In the genomic region with DNA sequence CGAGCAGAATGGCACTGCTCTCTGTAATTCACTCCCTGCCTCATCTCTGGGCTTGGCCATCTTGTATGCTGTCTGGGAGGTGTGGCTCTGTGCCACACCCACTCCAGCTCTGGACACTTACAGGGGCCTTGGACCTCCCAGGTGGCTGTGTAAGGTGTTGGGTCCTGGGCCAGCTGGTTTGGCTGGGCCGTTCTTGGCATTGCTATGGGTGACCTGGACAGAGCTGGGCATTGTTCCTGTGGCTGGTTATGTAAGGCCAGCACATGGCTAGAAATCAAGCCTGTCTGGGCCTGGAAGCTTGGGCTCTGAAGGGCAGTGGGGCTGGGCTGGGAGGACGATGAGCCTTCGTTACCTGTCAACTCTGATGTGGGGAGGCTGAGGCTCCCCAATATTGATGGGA, we compare ENCODE assay signal across 13 mouse cellular contexts. TPM values are rescaled to one million over a fixed set of nuclear protein-coding genes. Genes with fewer than 3 reads are reported as not detected.
DNase-seq lines count a peak whose midpoint lies in the region; ATAC-seq and TF ChIP-seq lines count a peak whose summit lies in the region.
"Had no signal": no experiment of that assay in that cellular context is flagged by ENCODE, and none has a peak within 500 bp of the region (broad histone marks: within the 10 kb centered on the region; RNA-seq: fewer than 3 reads in every experiment).

No protein-coding gene starts in this region.

- H3K4me1 ChIP-seq in kidney, adult 2 months (ENCODE audit: control insufficient read depth, insufficient read depth, low read length) = no peaks in the 10 kb centered on the region
- peaks cover 13% of the 10 kb centered on the region for H3K4me1 ChIP-seq in midbrain, embryonic 13.5 days (replicated peaks)
- peaks cover 15% of the 10 kb centered on the region for H3K4me1 ChIP-seq in hindbrain, embryonic 12.5 days

- no peak overlapping the region for H3K4me3 ChIP-seq in kidney, adult 2 months (ENCODE audit: insufficient read depth, low read depth, low read length)
- no peak overlapping the region for H3K4me3 ChIP-seq in midbrain, embryonic 13.5 days (replicated peaks)
- no peak overlapping the region for H3K4me3 ChIP-seq in hindbrain, embryonic 12.5 days
- H3K4me3 ChIP-seq: erythroblast, embryonic 14.5 days; liver, embryonic 12.5 days; midbrain, embryonic 10.5 days had no signal

- no peak for TF ChIP-seq CTCF in kidney, adult 2 months (conservative IDR thresholded peaks at IDR 0.05; ENCODE audit: insufficient read depth, insufficient read length, low read depth, low read length)

- H3K9ac ChIP-seq in midbrain, embryonic 13.5 days (replicated peaks) = no peak overlapping the region
- no peak overlapping the region for H3K9ac ChIP-seq in hindbrain, embryonic 12.5 days
- H3K9ac ChIP-seq: hindbrain, embryonic 14.5 days; liver, embryonic 12.5 days had no signal

- no peak for TF ChIP-seq POLR2A in kidney, adult 2 months (IDR thresholded peaks at IDR 0.05; ENCODE audit: low read depth, low read length)

- 0 out of 2 replicates have a peak, but pooled peaks cover 2% of the 10 kb centered on the region for H3K27me3 ChIP-seq in kidney, adult 2 months (replicated peaks; ENCODE audit: control insufficient read depth, insufficient read depth, low read length)
- H3K27me3 ChIP-seq in midbrain, embryonic 13.5 days = peaks cover 54% of the 10 kb centered on the region
- H3K27me3 ChIP-seq in hindbrain, embryonic 12.5 days = peaks cover 55% of the 10 kb centered on the region

- peak; percentile 26 for DNase-seq in kidney, adult 2 months
- no peak for DNase-seq in kidney, postnatal 14 days
- DNase-seq in brain, adult 2 months (ENCODE audit: low read depth, low spot score) = peak; percentile 91
- peak; percentile 86 to 87 for DNase-seq in cerebellum, adult 18-20 months
- DNase-seq in heart, adult 9 months (ENCODE audit: low spot score in 2 of 2) = peak; percentile 58 to 63
- DNase-seq: kidney, adult 9 months; lung, postnatal 14 days had no signal

- H3K9me3 ChIP-seq in midbrain, embryonic 13.5 days = no peaks in the 10 kb centered on the region
- H3K9me3 ChIP-seq in hindbrain, embryonic 12.5 days (replicated peaks) = no peaks in the 10 kb centered on the region
- H3K9me3 ChIP-seq: liver, embryonic 12.5 days; midbrain, embryonic 10.5 days had no signal

- no peak for ATAC-seq in midbrain, embryonic 13.5 days
- no peak for ATAC-seq in hindbrain, embryonic 12.5 days (ENCODE audit: low FRiP score)
- ATAC-seq: liver, embryonic 12.5 days had no signal

- H3K36me3 ChIP-seq in kidney, adult 2 months (ENCODE audit: control insufficient read depth, insufficient read depth, low read length) = no peaks in the 10 kb centered on the region
- no peaks in the 10 kb centered on the region for H3K36me3 ChIP-seq in midbrain, embryonic 13.5 days
- H3K36me3 ChIP-seq in hindbrain, embryonic 12.5 days = no peaks in the 10 kb centered on the region
- H3K36me3 ChIP-seq: liver, embryonic 12.5 days; midbrain, embryonic 10.5 days had no signal

- H3K27ac ChIP-seq in kidney, adult 2 months (ENCODE audit: insufficient read depth, low read depth, low read length) = no peak overlapping the region
- no peak overlapping the region for H3K27ac ChIP-seq in midbrain, embryonic 13.5 days
- H3K27ac ChIP-seq in hindbrain, embryonic 12.5 days = no peak overlapping the region
- H3K27ac ChIP-seq: hindbrain, embryonic 14.5 days; liver, embryonic 12.5 days; midbrain, embryonic 10.5 days had no signal

- no peak overlapping the region for H3K4me2 ChIP-seq in midbrain, embryonic 13.5 days (replicated peaks)
- H3K4me2 ChIP-seq in hindbrain, embryonic 12.5 days (replicated peaks) = no peak overlapping the region
- H3K4me2 ChIP-seq: hindbrain, embryonic 14.5 days; liver, embryonic 12.5 days had no signal

- WGBS in kidney, adult 2 months = 69% methylated on average over 4 of the region's 4 CpGs
- 94% methylated on average over 4 of the region's 4 CpGs for WGBS in midbrain, embryonic 13.5 days
- WGBS in hindbrain, embryonic 12.5 days = 71% methylated on average over 4 of the region's 4 CpGs

RNA-seq across cellular contexts. Expression of a gene that starts 2.3 kb away (rescaled TPM):
- polyA plus RNA-seq in kidney, adult 2 months (2012; rRNA removed) = 3.6 and 4.8 TPM in 2 replicates
- 0.11 and 0.17 TPM in 2 replicates for polyA plus RNA-seq in midbrain, embryonic 13.5 days (2015; fragmentation: Nextera tagmentation; extraction: Ambion mirVana)
- polyA plus RNA-seq in hindbrain, embryonic 12.5 days (2016; fragmentation: Nextera tagmentation; extraction: Ambion mirVana) = 1.5 and 1.9 TPM in 2 replicates
- polyA plus RNA-seq: erythroblast, embryonic 14.5 days had no signal

RNA-seq across cellular contexts. Expression of a gene that starts 40.6 kb away (rescaled TPM):
- 30.7 and 32.6 TPM in 2 replicates for polyA plus RNA-seq in kidney, adult 2 months (2012; rRNA removed)
- polyA plus RNA-seq in midbrain, embryonic 13.5 days (2015; fragmentation: Nextera tagmentation; extraction: Ambion mirVana) = 55.8 and 57.6 TPM in 2 replicates
- polyA plus RNA-seq in hindbrain, embryonic 12.5 days (2016; fragmentation: Nextera tagmentation; extraction: Ambion mirVana) = 53.6 and 55.2 TPM in 2 replicates

RNA-seq across cellular contexts. Expression of a gene that starts 43.1 kb away (rescaled TPM):
- polyA plus RNA-seq in kidney, adult 2 months (2012; rRNA removed) = 0.14 and 0.20 TPM in 2 replicates
- 26.3 and 27.5 TPM in 2 replicates for polyA plus RNA-seq in midbrain, embryonic 13.5 days (2015; fragmentation: Nextera tagmentation; extraction: Ambion mirVana)
- 11.5 and 11.6 TPM in 2 replicates for polyA plus RNA-seq in hindbrain, embryonic 12.5 days (2016; fragmentation: Nextera tagmentation; extraction: Ambion mirVana)
- polyA plus RNA-seq: erythroblast, embryonic 14.5 days had no signal

RNA-seq across cellular contexts. Expression of a gene that starts 57.1 kb away (rescaled TPM):
- 44.6 and 53.2 TPM in 2 replicates for polyA plus RNA-seq in kidney, adult 2 months (2012; rRNA removed)
- polyA plus RNA-seq in midbrain, embryonic 13.5 days (2015; fragmentation: Nextera tagmentation; extraction: Ambion mirVana) = 1.1 and 1.7 TPM in 2 replicates
- 9.7 and 11.6 TPM in 2 replicates for polyA plus RNA-seq in hindbrain, embryonic 12.5 days (2016; fragmentation: Nextera tagmentation; extraction: Ambion mirVana)

Comparison
In these comparisons a context has a peak if more than half of its experiments do, and no peak if none do; other contexts are left out.
1. RNA of a gene that starts 43.1 kb away (polyA plus RNA-seq): 26.3 to 27.5 TPM in midbrain, embryonic 13.5 days and 11.5 to 11.6 TPM in hindbrain, embryonic 12.5 days; 0.14 to 0.20 TPM in kidney, adult 2 months; every median in the first group is over 10 times any median in the second.